Mouse (Mus musculus): Measurements from ENCODE around the gene Olfr1475.

DNA sequence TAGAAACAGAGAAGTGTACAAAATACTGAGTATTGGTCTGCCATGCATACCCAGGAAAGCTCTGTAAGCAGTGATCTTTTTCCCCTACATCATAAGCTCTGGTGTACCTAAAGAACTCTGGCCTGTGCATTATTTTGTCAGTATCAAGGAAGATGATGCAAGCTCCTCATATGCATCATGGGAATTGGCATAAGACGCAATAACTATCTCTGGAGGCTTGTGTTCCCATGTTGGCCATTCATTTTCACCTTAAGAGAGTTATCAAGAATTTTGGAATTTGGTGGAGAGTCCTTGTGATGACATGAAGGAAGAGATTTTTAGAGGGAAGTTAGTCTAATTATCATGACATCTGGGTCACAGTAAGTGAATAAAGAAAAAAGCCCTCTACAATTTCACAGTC lies 24.0 kb downstream of the Olfr1475 start, which contains the start of gene Olfr1472:
- TF ChIP-seq CTCF (IDR thresholded peaks at IDR 0.05; ENCODE audit: low read depth, low read length) (no peak), POLR2A (IDR thresholded peaks at IDR 0.05; ENCODE audit: borderline replicate concordance, low read depth, low read length) (no peak)

All from bone marrow macrophage, adult 2 months (primary cell).